Mouse (Mus musculus) lung, postnatal 0 days (tissue): Measurements from ENCODE around the gene Zfp975. TPM values are rescaled to one million over a fixed set of nuclear protein-coding genes. Genes with fewer than 3 reads are reported as not detected.
"Not testable (repeated sequence)": the region's sequence is repeated elsewhere in the genome, so short reads cannot be mapped to it uniquely, and the experiment has no call there.

Experiments used
- ATAC-seq: fragments of 200-750 bp; cut with Nextera tagmentation; 2 replicates; pipeline ENCODE4 v1.8.0; 2017; ENCODE audit warnings: moderate library complexity
- DNase-seq: peaks from one replicate; pipeline ENCODE4 v3.0.0-alpha.2; 2016; ENCODE audit warnings: low spot score
- H3K27ac ChIP-seq: fragments of 300-500 bp; sonication (generic); 2 replicates; pipeline ENCODE4 v1.5.1; 2014; ENCODE audit warnings: antibody characterized with exemption, mild to moderate bottlenecking, low read length, mixed read lengths
- H3K27me3 ChIP-seq: fragments of 300-500 bp; sonication (generic); replicated peaks from 2 replicates; pipeline ENCODE4 v1.6.1; 2014; ENCODE audit warnings: low read length, mixed read lengths; ENCODE audit not compliant: insufficient read depth
- H3K36me3 ChIP-seq: fragments of 300-500 bp; sonication (generic); 2 replicates; pipeline ENCODE4 v1.6.1; 2014; ENCODE audit warnings: low read length, mixed read lengths; ENCODE audit not compliant: insufficient read depth
- H3K4me1 ChIP-seq: fragments of 300-500 bp; sonication (generic); 2 replicates; pipeline ENCODE4 v1.6.1; 2014; ENCODE audit warnings: antibody characterized with exemption, low read depth, low read length, mixed read lengths; ENCODE audit not compliant: insufficient read depth
- H3K4me2 ChIP-seq: fragments of 300-500 bp; sonication (generic); replicated peaks from 2 replicates; pipeline ENCODE4 v1.6.1; 2014; ENCODE audit warnings: low read depth, mild to moderate bottlenecking, low read length, moderate library complexity, mixed read lengths
- H3K4me3 ChIP-seq: fragments of 300-500 bp; sonication (generic); 2 replicates; pipeline ENCODE4 v1.5.1; 2014; ENCODE audit warnings: low read depth, low read length
- H3K9ac ChIP-seq: fragments of 300-500 bp; sonication (generic); replicated peaks from 2 replicates; pipeline ENCODE4 v1.6.1; 2014; ENCODE audit warnings: low read depth, mild to moderate bottlenecking
- H3K9me3 ChIP-seq: fragments of 300-500 bp; sonication (generic); 2 replicates; pipeline ENCODE4 v1.6.1; 2016; ENCODE audit warnings: low read length, mixed read lengths
- WGBS: fragments of 180-500 bp; shearing (Covaris S2); extraction: QIAGEN DNeasy Blood & Tissue Kit; methylation state at CpG from one replicate; pipeline ENCODE4 v1.1.7; 2014; 5-methylcytosine and 5-hydroxymethylcytosine counted together
- polyA plus RNA-seq: library from polyadenylated mRNA; unstranded; fragments of >200 nt; fragmentation: Nextera tagmentation; extraction: Ambion mirVana; gene quantifications from 2 replicates; pipeline ENCODE4 v1.2.1, GENCODE M21; 2015

The Zfp975 gene
- polyA plus RNA-seq, 1 experiment from 2014 or later = 4.7 TPM

- not testable (repeated sequence) for H3K27me3 ChIP-seq, H3K9me3 ChIP-seq, H3K27ac ChIP-seq, H3K36me3 ChIP-seq, H3K4me1 ChIP-seq
- 3% methylated on average over 25 of the region's 25 CpGs for WGBS
- Histone ChIP-seq H3K9ac (peak within 1 kb of the TSS; percentile 44; the same call in 1 of the 2 replicates), H3K4me2 (peak within 1 kb of the TSS; percentile 52), H3K4me3 (peak within 1 kb of the TSS; percentile 41)
- peak; percentile 98 for ATAC-seq
- DNase-seq = peak; percentile 73
These were observed 50.1 kb downstream of the Zfp975 start, which contains the start of gene Zfp976 for GRCm38 (mm10) chr7:42642152-42643115. Zfp976 (minus strand) TSS chr7:42642588.

DNA sequence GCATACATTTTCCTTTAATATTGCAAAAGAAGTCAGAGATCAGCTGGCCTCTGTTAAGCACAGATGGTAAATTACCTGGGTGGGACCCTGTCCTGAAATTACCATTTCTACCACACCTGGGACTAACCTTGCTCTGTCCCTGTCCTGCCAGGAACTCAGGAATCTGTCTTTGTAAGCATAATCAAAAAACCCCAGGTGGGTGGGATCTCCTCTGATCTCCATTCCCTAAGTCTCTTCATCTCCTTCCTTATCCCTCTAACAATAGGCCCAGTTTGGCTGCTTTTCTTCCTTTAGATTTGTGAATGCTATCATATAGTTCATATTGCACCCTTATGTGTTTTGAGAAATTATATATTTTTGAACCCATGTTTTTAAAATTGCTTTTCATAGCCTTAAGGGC is 61.5 kb downstream of the Zfp975 start:
- H3K27me3 ChIP-seq, H3K4me2 ChIP-seq, ATAC-seq, H3K9ac ChIP-seq, H3K4me1 ChIP-seq, DNase-seq, H3K27ac ChIP-seq, H3K9me3 ChIP-seq, H3K4me3 ChIP-seq, H3K36me3 ChIP-seq: not testable (repeated sequence)

Other genes with a start within 250 kb of the Zfp975 start
- gene 4933421I07Rik, start 244.6 kb downstream of the Zfp975 start, polyA plus RNA-seq = not detected in 2 replicates
- 2.9 and 3.4 TPM in 2 replicates for gene Zfp141, start 187.0 kb downstream of the Zfp975 start, polyA plus RNA-seq
- not detected in 2 replicates for gene Gm21028, start 114.2 kb downstream of the Zfp975 start, polyA plus RNA-seq
- 0.74 and 0.87 TPM in 2 replicates for gene Zfp977, start 100.2 kb downstream of the Zfp975 start, polyA plus RNA-seq
- gene Zfp976, start 50.2 kb downstream of the Zfp975 start, polyA plus RNA-seq = 2.0 and 2.1 TPM in 2 replicates
- gene Gm17067, start 34.3 kb upstream of the Zfp975 start, polyA plus RNA-seq = not detected in 2 replicates
- gene Vmn2r62, start 100.8 kb upstream of the Zfp975 start, polyA plus RNA-seq = not detected in 2 replicates
- gene Gm2381, start 174.5 kb upstream of the Zfp975 start, polyA plus RNA-seq = not detected in 2 replicates
- gene Vmn2r63, start 241.1 kb upstream of the Zfp975 start, polyA plus RNA-seq = not detected in 2 replicates